Mouse (Mus musculus) gastrocnemius, adult 2 months (tissue): ENCODE data around the gene Gabbr1. TPM values are rescaled to one million over a fixed set of nuclear protein-coding genes. Genes with fewer than 3 reads are reported as not detected.
A peak's percentile ranks its signal among the peaks of the same experiment; 100 is the strongest.

Experiments used
- DNase-seq: peaks from one replicate; pipeline ENCODE4 v3.0.0; 2022
- H3K27ac ChIP-seq: fragments of 200-600 bp; 2 replicates; pipeline ENCODE4 v1.8.1; 2022; ENCODE audit warnings: mild to moderate bottlenecking
- H3K4me3 ChIP-seq: fragments of 200-600 bp; 2 replicates; pipeline ENCODE4 v1.8.1; 2022; ENCODE audit warnings: mild to moderate bottlenecking, moderate library complexity
- CTCF ChIP-seq: fragments of 200-600 bp; IDR thresholded peaks from 2 replicates; pipeline ENCODE4 v1.8.1; 2022; ENCODE audit warnings: antibody characterized with exemption, mild to moderate bottlenecking, moderate library complexity
- intact Hi-C: fragments of 180-260 bp; cut with DNase I; formaldehyde crosslinking; loops from one replicate; pipeline ENCODE4 v1.15.1; 2025
- total RNA-seq, 2 experiments: library from RNA; stranded (reverse); gene quantifications; 2 replicates each; pipeline ENCODE4 v1.2.3; 2021

Gene Gabbr1
- total RNA-seq, 2 experiments from 2014 or later, result 8.5 to 9.1 TPM

DNA sequence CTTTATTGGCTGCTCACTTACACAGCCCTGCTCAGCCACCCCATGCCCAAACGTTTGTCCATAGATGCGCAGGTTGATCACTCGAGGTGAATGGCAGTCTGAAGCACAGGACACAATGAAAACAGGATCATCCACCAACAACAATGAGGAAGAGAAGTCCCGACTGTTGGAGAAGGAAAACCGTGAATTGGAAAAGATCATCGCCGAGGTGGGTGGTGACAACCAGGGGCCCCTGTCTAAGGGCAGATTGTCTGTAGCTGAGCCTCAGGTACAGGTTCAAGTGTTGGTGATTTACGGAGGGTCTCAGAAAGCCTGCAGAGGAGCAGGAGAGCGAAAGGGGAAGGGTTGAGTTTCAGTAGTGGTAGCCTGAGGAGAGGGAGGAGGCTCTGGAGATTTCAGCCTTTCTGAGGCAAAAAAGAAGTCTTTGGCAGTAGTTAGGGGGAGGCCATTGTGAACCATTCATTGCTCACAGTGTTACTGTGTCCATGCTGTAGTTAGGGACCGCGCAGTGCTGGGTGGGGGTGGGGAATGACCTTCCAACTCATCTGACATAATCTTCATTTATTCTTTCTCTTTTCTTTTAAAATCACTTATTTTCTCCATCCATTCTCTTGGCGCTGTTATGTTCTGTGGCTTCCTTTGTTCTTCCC lies 26.4 kb downstream of the Gabbr1 start:
- intact Hi-C loops, result no loop called here
- DNase-seq, result no peak
- TF ChIP-seq CTCF, result no peak
- Histone ChIP-seq H3K4me3 (no peak overlapping the region), H3K27ac (no peak overlapping the region)

DNA sequence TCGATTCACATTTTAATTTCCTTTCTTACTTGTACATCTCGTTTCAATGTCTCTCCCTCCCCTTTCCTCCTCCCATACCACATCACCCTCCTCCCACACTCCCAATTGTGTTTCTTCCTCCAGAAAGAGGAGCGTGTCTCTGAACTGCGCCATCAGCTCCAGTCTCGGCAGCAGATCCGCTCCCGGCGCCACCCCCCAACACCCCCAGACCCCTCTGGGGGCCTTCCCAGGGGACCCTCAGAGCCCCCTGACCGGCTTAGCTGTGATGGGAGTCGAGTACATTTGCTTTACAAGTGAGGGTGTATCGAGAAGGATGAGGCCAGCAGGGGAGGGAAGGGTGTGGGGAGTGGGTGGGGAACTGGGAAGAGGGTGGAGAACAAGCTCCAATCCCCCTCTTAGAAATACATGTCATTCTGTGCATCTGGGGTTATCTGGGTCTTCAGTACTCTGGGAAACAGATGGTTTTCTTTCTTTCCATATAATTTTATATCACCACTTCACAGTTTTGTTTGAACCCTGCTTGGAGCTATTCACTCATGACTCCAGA lies 27.0 kb downstream of the Gabbr1 start:
- no peak overlapping the region for H3K4me3 ChIP-seq
- intact Hi-C loops, result no loop called here
- H3K27ac ChIP-seq, result no peak overlapping the region
- TF ChIP-seq CTCF, result no peak
- DNase-seq, result no peak

DNA sequence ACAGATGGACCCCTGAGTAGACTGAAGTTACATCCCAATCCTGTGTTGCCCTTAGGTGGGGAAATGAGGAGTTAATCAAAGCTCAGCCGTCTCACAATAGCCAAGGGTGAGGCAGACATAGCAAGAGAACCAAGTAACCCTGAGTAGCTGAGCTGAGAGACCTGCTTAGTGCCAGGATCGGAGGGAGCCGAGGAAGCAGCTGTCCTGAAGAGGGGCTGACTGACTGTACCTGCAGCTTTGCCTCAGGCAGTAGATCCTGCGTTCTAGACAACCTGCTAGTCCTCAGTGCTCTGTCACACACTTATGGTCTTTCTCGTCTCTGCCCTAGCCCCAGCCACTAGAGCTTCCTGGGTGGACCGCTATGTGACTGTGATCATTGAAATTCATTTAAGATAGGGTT lies 29.4 kb downstream of the Gabbr1 start:
- DNase-seq, result no peak
- TF ChIP-seq CTCF, result no peak
- intact Hi-C loops, result no loop called here
- no peak overlapping the region for H3K4me3 ChIP-seq
- no peak overlapping the region for H3K27ac ChIP-seq

DNA sequence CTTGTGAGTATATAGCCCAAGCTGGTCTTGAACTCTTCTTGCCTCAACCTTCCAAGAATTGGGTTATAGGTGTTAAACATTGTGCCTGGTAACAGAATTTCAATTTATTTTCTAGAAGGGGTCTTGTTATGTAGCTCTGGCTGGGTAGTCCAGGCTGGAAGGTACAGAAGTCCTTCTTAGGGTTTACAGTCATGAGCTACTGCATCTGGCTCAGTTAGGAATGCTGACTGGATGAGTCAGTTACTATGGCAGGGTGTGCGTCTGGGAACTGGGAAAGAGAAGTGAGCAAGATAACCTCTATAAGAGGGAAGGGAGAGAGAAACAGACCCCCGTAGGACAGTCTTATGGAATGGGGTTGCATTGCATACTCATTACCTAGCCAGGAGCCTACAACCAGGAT lies 30.0 kb downstream of the Gabbr1 start:
- TF ChIP-seq CTCF, result no peak
- no peak for DNase-seq
- no peak overlapping the region for H3K4me3 ChIP-seq
- no peak overlapping the region for H3K27ac ChIP-seq
- intact Hi-C loops, result no loop called here

DNA sequence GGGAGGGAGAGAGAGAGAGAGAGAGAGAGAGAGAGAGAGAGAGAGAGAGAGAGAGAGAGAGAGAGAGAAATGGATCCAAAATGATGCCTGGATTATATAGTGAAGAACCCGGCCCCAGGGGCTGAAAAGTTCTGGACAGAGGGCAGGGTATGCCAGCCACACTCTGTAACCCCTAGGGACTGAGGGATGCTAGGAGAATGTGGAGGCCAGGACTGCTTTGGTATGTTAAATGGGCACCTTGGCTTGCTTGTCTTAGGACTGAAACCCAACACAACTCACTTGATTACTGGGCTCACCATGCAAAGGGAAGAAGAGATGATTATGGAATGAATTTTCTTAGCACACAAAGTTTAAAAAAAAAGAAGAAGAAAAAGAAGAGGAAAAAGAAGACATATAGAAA lies 32.4 kb downstream of the Gabbr1 start:
- Histone ChIP-seq H3K4me3 (no peak overlapping the region), H3K27ac (no peak overlapping the region)
- no peak for DNase-seq
- TF ChIP-seq CTCF, result no peak
- intact Hi-C loops, result no loop called here

DNA sequence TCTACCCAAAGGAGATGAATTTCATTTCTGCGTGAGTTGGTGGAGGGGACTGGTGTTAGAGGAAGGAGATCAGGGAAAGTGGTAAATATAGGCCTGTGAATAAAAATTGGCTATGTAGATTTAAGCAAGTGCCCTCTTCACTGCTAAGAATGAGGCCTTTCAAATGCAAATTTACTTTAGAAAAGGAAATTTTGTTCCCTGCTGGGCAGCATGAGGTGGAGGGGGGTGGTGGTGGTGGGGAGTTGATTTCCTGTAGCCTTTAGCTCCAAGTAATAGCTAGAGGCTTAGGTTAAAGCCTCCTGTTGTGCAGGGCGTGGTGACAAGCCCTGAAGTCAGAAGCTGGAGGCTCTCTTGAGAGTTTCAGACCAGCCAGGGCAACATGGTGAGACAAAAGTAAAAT lies 33.2 kb downstream of the Gabbr1 start:
- DNase-seq, result no peak
- TF ChIP-seq CTCF, result no peak
- Histone ChIP-seq H3K27ac (no peak overlapping the region), H3K4me3 (no peak overlapping the region)
- intact Hi-C loops, result no loop called here

DNA sequence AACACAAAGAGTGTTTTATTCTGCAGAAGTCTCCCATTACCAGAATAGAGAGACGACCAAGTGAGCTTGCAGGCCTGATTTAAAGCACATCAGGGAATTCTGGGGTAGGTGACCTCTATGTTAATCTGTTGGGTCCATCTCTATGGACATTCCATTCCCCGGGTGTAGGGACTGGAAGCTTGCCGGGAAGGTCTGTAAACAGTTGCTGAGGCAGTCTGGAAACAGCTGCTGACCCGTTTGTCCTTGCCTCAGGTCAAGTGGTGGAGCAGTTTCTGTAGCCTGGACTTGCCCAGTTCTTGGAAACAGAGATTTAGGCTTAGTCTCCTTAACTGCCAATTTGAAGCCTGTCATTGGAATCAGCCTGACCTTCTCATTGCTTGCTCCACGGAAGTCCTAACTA lies 34.4 kb downstream of the Gabbr1 start:
- Histone ChIP-seq H3K27ac (peak overlapping the region; percentile 53; the same call in 1 of the 2 replicates), H3K4me3 (no peak overlapping the region)
- no peak for TF ChIP-seq CTCF
- intact Hi-C loops, result no loop called here
- peak; percentile 52 for DNase-seq

DNA sequence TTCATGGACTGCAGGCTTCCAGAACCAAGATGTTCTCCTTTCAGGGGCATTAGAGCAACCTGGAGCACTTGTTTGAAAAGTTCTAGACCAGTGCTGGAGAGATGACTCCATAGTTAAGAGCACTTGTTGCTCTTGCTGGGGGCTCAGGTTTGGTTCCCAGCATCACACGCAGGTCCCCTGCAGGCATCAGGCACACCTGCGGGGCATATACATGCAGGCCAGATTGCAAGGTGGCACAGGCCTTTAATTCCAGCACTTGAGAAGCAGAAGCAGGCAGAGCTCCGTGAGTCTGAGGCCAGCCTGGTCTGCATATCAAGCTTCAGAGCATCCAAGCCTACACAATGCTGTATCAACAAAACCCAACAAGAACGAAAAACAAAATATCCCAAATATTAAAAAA lies 35.9 kb downstream of the Gabbr1 start:
- DNase-seq, result no peak
- Histone ChIP-seq H3K4me3 (no peak overlapping the region), H3K27ac (no peak overlapping the region)
- intact Hi-C loops, result no loop called here
- TF ChIP-seq CTCF, result no peak

DNA sequence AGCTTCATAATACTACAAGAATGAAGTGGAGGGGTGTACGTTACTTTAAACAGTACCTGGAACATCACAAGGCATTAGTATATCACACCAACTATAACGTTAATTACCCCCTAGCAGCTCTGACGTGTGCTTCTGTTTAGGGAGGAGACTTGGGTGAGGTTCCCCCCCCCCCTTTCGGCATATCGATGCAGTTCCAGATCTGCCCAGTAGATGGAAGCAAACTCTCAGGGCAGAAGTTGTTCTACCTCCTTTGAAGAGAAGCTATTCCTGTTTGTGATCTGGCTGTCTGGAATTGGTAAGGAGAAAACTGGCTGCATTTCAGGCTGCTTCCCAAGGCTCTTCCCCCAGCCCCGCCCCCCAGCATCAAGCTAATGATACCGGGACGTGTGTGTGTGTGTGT lies 37.6 kb downstream of the Gabbr1 start:
- no peak overlapping the region for H3K4me3 ChIP-seq
- peak; percentile 50 for DNase-seq
- peak; percentile 76 for TF ChIP-seq CTCF
- H3K27ac ChIP-seq, result no peak overlapping the region
- intact Hi-C loops, result loop anchor here (1.0 kb wide), 1 partner anchor 120 kb away; no protein-coding TSS in a partner anchor

DNA sequence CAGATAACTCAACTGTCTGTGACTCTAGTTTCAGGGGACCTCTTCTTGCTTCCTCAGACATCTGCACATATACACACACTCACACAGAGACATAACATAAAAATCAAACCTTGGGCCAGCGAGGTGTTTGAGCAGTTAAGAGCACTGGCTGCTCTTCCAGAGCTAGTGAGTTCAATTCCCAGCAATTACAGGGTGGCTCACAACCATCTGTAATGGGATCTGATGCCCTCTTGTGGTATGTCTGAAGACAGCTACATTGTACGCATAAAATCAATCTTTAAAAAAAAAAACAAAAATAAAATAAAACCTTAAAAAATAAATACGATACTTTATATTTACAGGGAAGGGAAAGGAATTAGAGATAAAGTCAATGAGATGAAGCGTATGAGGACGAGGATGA lies 38.9 kb downstream of the Gabbr1 start:
- H3K27ac ChIP-seq, result no peak overlapping the region
- peak; percentile 34 for TF ChIP-seq CTCF
- intact Hi-C loops, result no loop called here
- DNase-seq, result no peak
- H3K4me3 ChIP-seq, result no peak overlapping the region

DNA sequence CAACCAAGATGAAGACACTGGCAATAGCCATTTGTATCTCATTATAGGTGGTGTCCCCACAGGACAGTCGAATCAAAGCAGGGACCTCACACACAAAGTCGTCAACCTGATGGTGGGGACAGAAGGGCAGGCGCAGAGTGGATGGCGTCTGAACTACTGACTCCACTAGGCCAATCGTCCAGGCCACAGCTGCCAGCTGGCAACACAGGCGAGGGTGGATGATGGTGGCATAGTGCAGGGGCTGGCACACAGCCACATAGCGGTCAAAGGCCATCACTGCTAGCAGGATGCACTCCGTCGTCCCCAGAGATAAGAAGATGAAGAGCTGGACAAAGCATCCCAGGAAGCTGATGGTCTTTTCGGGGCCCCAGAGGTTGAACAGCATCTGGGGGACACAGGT lies 39.8 kb downstream of the Gabbr1 start:
- intact Hi-C loops, result no loop called here
- no peak for TF ChIP-seq CTCF
- Histone ChIP-seq H3K27ac (no peak overlapping the region), H3K4me3 (no peak overlapping the region)
- no peak for DNase-seq

DNA sequence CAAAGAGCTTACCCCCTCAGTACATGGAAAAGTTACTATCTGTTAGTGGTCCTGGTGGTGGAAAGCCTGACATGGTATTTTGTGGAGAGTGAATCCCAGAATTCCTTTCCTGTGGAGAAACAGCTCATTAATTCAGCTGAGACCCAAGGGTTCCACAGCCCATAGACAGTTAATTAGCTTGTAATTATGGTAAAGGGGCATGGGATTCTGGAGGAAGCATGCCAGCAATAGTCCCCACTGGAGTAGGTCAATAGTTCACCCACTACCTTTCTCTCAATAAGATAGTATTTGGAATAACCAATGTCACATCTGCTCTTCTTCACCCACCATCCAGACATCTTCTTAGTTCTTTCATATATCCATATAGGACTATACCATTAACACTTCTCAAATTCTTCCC lies 42.6 kb downstream of the Gabbr1 start, which contains the start of gene Olfr90:
Olfr90 (minus strand) TSS at position 101 of the 400 bp plus-strand sequence.
- DNase-seq, result no peak
- intact Hi-C loops, result no loop called here
- H3K4me3 ChIP-seq, result no peak within 1 kb of the TSS
- H3K27ac ChIP-seq, result no peak within 1 kb of the TSS
- TF ChIP-seq CTCF, result no peak

DNA sequence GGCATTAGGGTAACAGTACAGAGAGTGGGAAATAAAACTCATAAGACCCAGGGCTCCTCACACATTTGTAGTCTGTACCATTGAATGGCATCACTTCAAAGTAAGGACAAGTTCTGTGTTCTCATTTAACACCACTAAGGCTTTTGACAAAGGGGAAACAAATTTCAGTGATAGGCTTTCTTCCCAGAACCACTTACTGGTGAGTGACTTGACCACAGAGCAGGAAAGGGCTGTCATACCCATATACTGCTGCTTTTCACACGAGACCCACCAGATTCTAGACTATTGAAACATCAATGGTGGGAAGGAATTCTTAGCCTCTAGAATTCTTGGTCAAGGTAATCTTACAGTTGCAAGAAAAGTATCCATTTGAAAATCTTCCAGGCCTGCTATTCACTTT lies 46.4 kb downstream of the Gabbr1 start:
- H3K27ac ChIP-seq, result no peak overlapping the region
- DNase-seq, result no peak
- H3K4me3 ChIP-seq, result no peak overlapping the region
- TF ChIP-seq CTCF, result no peak
- intact Hi-C loops, result no loop called here

DNA sequence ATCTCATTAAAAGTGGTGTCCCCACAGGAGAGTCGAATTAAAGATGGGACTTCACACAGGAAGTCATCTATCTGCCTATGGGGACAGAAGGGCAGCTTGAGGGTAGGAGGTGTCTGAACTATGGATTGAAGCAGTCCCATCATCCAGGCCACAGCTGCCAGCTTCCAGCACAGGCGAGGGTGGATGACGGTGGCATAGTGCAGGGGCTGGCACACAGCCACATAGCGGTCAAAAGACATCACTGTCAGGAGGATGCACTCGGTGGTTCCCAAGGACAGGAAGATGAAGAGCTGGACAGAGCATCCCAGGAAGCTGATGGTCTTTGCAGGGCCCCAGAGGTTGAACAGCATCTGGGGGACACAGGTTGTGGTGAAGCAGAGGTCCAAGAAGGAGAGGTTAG lies 47.5 kb downstream of the Gabbr1 start:
- DNase-seq, result no peak
- intact Hi-C loops, result no loop called here
- TF ChIP-seq CTCF, result no peak
- Histone ChIP-seq H3K4me3 (no peak overlapping the region), H3K27ac (no peak overlapping the region)
